Mouse (Mus musculus) erythroblast, adult 5-6 weeks (primary cell): ENCODE measurements around the gene Adamts6. TPM values are rescaled to one million over a fixed set of nuclear protein-coding genes. Genes with fewer than 3 reads are reported as not detected.

ENCODE experiments used
- ATAC-seq: replicated peaks from 2 replicates; pipeline ENCODE4 v1.8.0; 2016; ENCODE audit warnings: moderate number of reproducible peaks, mild to moderate bottlenecking, moderate TSS enrichment, inconsistent platforms; ENCODE audit not compliant: poor library complexity, low FRiP score, severe bottlenecking
- total RNA-seq, 2 experiments: library from RNA; stranded (forward) in 1 of 2; stranded (reverse) in 1 of 2; fragments of 150-400 nt in 1 of 2; fragments of 200-764, 138-1000 nt in 1 of 2; gene quantifications; 2 replicates each; pipeline versions ENCODE4 v1.2.3 to v1.2.4; 2015 to 2017; ENCODE audit warnings: low replicate concordance in 2 of 2

Adamts6 gene
- total RNA-seq, 2 experiments from 2014 or later = 0.26 to 0.77 TPM

GRCm38 (mm10) chr13:104509561-104510493 is 222.2 kb downstream of the Adamts6 start:
- no peak for ATAC-seq

- no peak for ATAC-seq
These were observed 223.1 kb downstream of the Adamts6 start for GRCm38 (mm10) chr13:104510766-104511165.

GRCm38 (mm10) chr13:104515054-104515453 is 227.4 kb downstream of the Adamts6 start:
- no peak for ATAC-seq

- ATAC-seq = no peak
These were observed 228.5 kb downstream of the Adamts6 start for GRCm38 (mm10) chr13:104516146-104516545.

GRCm38 (mm10) chr13:104516766-104517364 is 229.2 kb downstream of the Adamts6 start:
- no peak for ATAC-seq

GRCm38 (mm10) chr13:104517638-104518311 is 230.1 kb downstream of the Adamts6 start:
- ATAC-seq = no peak

- ATAC-seq = no peak
These were observed 230.8 kb downstream of the Adamts6 start for GRCm38 (mm10) chr13:104518312-104519005.

GRCm38 (mm10) chr13:104519006-104519695 is 231.5 kb downstream of the Adamts6 start:
- ATAC-seq = no peak

- no peak for ATAC-seq
These were observed 232.3 kb downstream of the Adamts6 start for GRCm38 (mm10) chr13:104519981-104520380.

GRCm38 (mm10) chr13:104520461-104520860 is 232.8 kb downstream of the Adamts6 start:
- no peak for ATAC-seq

GRCm38 (mm10) chr13:104521532-104521931 is 233.9 kb downstream of the Adamts6 start:
- no peak for ATAC-seq

- no peak for ATAC-seq
These were observed 238.0 kb downstream of the Adamts6 start for GRCm38 (mm10) chr13:104525656-104526055.

GRCm38 (mm10) chr13:104529238-104529637 is 241.6 kb downstream of the Adamts6 start:
- ATAC-seq = no peak

GRCm38 (mm10) chr13:104531841-104532240 is 244.2 kb downstream of the Adamts6 start:
- no peak for ATAC-seq

GRCm38 (mm10) chr13:104532723-104533122 is 245.1 kb downstream of the Adamts6 start:
- no peak for ATAC-seq

- ATAC-seq = no peak
These were observed 246.3 kb downstream of the Adamts6 start for GRCm38 (mm10) chr13:104533806-104534495.

GRCm38 (mm10) chr13:104540861-104541398 is 253.3 kb downstream of the Adamts6 start:
- no peak for ATAC-seq

GRCm38 (mm10) chr13:104542123-104542758 is 254.6 kb downstream of the Adamts6 start:
- no peak for ATAC-seq
